Mouse (Mus musculus): ENCODE measurements around the gene Naa30. TPM values are rescaled to one million over a fixed set of nuclear protein-coding genes. Genes with fewer than 3 reads are reported as not detected.
A peak's percentile ranks its signal among the peaks of the same experiment; 100 is the strongest.
"Not testable (repeated sequence)": the region's sequence is repeated elsewhere in the genome, so short reads cannot be mapped to it uniquely, and the experiment has no call there.

The Naa30 gene
- polyA plus RNA-seq, 1 experiment from 2014 or later = 20.7 TPM

- peak overlapping the region; percentile 81 for H3K4me2 ChIP-seq (replicated peaks)
- no peak overlapping the region for H3K27ac ChIP-seq
- H3K27me3 ChIP-seq = no peaks in the 10 kb centered on the region
- peaks cover 17% of the 10 kb centered on the region for H3K4me1 ChIP-seq
- no peaks in the 10 kb centered on the region for H3K36me3 ChIP-seq
- peak overlapping the region; percentile 94 for H3K9ac ChIP-seq
- no peaks in the 10 kb centered on the region for H3K9me3 ChIP-seq
- ATAC-seq (ENCODE audit: insufficient number of reproducible peaks, insufficient read depth, low FRiP score, low TSS enrichment) = no peak
- H3K4me3 ChIP-seq = peak overlapping the region; percentile 92
- 45% methylated on average over 16 of the region's 16 CpGs for whole genome bisulfite sequencing
These were observed 1.5 kb downstream of the Naa30 start for GRCm38 (mm10) chr14:49173290-49174135.

GRCm38 (mm10) chr14:49179736-49180135, 7.7 kb downstream of the Naa30 start:
- Histone ChIP-seq H3K27me3 (no peaks in the 10 kb centered on the region), H3K4me1 (peaks cover 1% of the 10 kb centered on the region), H3K9me3 (no peaks in the 10 kb centered on the region), H3K4me3 (no peak overlapping the region), H3K36me3 (peaks cover 28% of the 10 kb centered on the region), H3K9ac (no peak overlapping the region), H3K4me2 (replicated peaks) (no peak overlapping the region), H3K27ac (no peak overlapping the region)
- WGBS = 77% methylated on average over 3 of the region's 3 CpGs
- no peak for ATAC-seq (ENCODE audit: insufficient number of reproducible peaks, insufficient read depth, low FRiP score, low TSS enrichment)

- Histone ChIP-seq H3K27me3 (no peaks in the 10 kb centered on the region), H3K36me3 (peaks cover 46% of the 10 kb centered on the region), H3K27ac (no peak overlapping the region), H3K4me3 (no peak overlapping the region), H3K9me3 (no peaks in the 10 kb centered on the region), H3K4me2 (replicated peaks) (no peak overlapping the region), H3K4me1 (no peaks in the 10 kb centered on the region), H3K9ac (no peak overlapping the region)
- WGBS = 94% methylated on average over 2 of the region's 2 CpGs
- no peak for ATAC-seq (ENCODE audit: insufficient number of reproducible peaks, insufficient read depth, low FRiP score, low TSS enrichment)
These were observed 14.2 kb downstream of the Naa30 start for GRCm38 (mm10) chr14:49186270-49186669.

GRCm38 (mm10) chr14:49197031-49197527, 25.1 kb downstream of the Naa30 start:
- 70% methylated on average over 2 of the region's 2 CpGs for WGBS
- no peaks in the 10 kb centered on the region for H3K9me3 ChIP-seq
- H3K9ac ChIP-seq = no peak overlapping the region
- H3K27me3 ChIP-seq = no peaks in the 10 kb centered on the region
- H3K4me2 ChIP-seq (replicated peaks) = no peak overlapping the region
- ATAC-seq (ENCODE audit: insufficient number of reproducible peaks, insufficient read depth, low FRiP score, low TSS enrichment) = no peak
- H3K36me3 ChIP-seq = no peaks in the 10 kb centered on the region
- H3K4me3 ChIP-seq = no peak overlapping the region
- no peaks in the 10 kb centered on the region for H3K4me1 ChIP-seq
- H3K27ac ChIP-seq = no peak overlapping the region

GRCm38 (mm10) chr14:49201073-49201778, 29.2 kb downstream of the Naa30 start:
- ATAC-seq (ENCODE audit: insufficient number of reproducible peaks, insufficient read depth, low FRiP score, low TSS enrichment) = no peak
- Histone ChIP-seq H3K4me1 (no peaks in the 10 kb centered on the region), H3K27me3 (no peaks in the 10 kb centered on the region), H3K9ac (no peak overlapping the region), H3K4me2 (replicated peaks) (no peak overlapping the region), H3K36me3 (no peaks in the 10 kb centered on the region), H3K9me3 (no peaks in the 10 kb centered on the region), H3K4me3 (no peak overlapping the region), H3K27ac (no peak overlapping the region)
- 70% methylated on average over 9 of the region's 9 CpGs for WGBS

GRCm38 (mm10) chr14:49210215-49210614, 38.2 kb downstream of the Naa30 start:
- not testable (repeated sequence) for ATAC-seq (ENCODE audit: insufficient number of reproducible peaks, insufficient read depth, low FRiP score, low TSS enrichment); H3K4me2 ChIP-seq (replicated peaks); H3K9ac ChIP-seq; H3K4me1 ChIP-seq; H3K27ac ChIP-seq; H3K27me3 ChIP-seq; H3K36me3 ChIP-seq; H3K9me3 ChIP-seq; H3K4me3 ChIP-seq
- 74% methylated on average over 3 of the region's 3 CpGs for WGBS

- Histone ChIP-seq H3K27me3 (no peaks in the 10 kb centered on the region), H3K36me3 (no peaks in the 10 kb centered on the region), H3K4me3 (no peak overlapping the region), H3K27ac (no peak overlapping the region), H3K4me2 (replicated peaks) (no peak overlapping the region), H3K4me1 (no peaks in the 10 kb centered on the region), H3K9me3 (no peaks in the 10 kb centered on the region), H3K9ac (no peak overlapping the region)
- 68% methylated on average over 7 of the region's 7 CpGs for WGBS
- no peak for ATAC-seq (ENCODE audit: insufficient number of reproducible peaks, insufficient read depth, low FRiP score, low TSS enrichment)
These were observed 46.7 kb downstream of the Naa30 start for GRCm38 (mm10) chr14:49218677-49219076.

- H3K36me3 ChIP-seq; H3K9me3 ChIP-seq; H3K27ac ChIP-seq; H3K4me2 ChIP-seq (replicated peaks); H3K27me3 ChIP-seq; H3K9ac ChIP-seq; H3K4me1 ChIP-seq; H3K4me3 ChIP-seq; ATAC-seq (ENCODE audit: insufficient number of reproducible peaks, insufficient read depth, low FRiP score, low TSS enrichment): not testable (repeated sequence)
- 89% methylated on average over 4 of the region's 4 CpGs for WGBS
These were observed 47.5 kb downstream of the Naa30 start for GRCm38 (mm10) chr14:49219466-49220022.

GRCm38 (mm10) chr14:49221771-49222170, 49.7 kb downstream of the Naa30 start:
- Histone ChIP-seq H3K36me3 (no peaks in the 10 kb centered on the region), H3K4me2 (replicated peaks) (no peak overlapping the region), H3K27me3 (no peaks in the 10 kb centered on the region), H3K9ac (no peak overlapping the region), H3K4me3 (no peak overlapping the region), H3K4me1 (no peaks in the 10 kb centered on the region), H3K9me3 (no peaks in the 10 kb centered on the region), H3K27ac (no peak overlapping the region)
- no peak for ATAC-seq (ENCODE audit: insufficient number of reproducible peaks, insufficient read depth, low FRiP score, low TSS enrichment)
- WGBS = 80% methylated on average over 2 of the region's 2 CpGs

- H3K4me3 ChIP-seq = no peak overlapping the region
These were observed 54.4 kb downstream of the Naa30 start for GRCm38 (mm10) chr14:49226471-49226870.

GRCm38 (mm10) chr14:49226986-49227385, 55.0 kb downstream of the Naa30 start:
- no peak overlapping the region for H3K4me3 ChIP-seq
- 81% methylated on average over 11 of the region's 11 CpGs for WGBS
- H3K9ac ChIP-seq = no peak overlapping the region
- H3K4me1 ChIP-seq = no peaks in the 10 kb centered on the region
- H3K9me3 ChIP-seq = no peaks in the 10 kb centered on the region
- H3K27me3 ChIP-seq = no peaks in the 10 kb centered on the region
- ATAC-seq (ENCODE audit: insufficient number of reproducible peaks, insufficient read depth, low FRiP score, low TSS enrichment) = no peak
- no peak overlapping the region for H3K4me2 ChIP-seq (replicated peaks)
- H3K27ac ChIP-seq = no peak overlapping the region
- H3K36me3 ChIP-seq = no peaks in the 10 kb centered on the region

More at GRCm38 (mm10) chr14:49226471-49226870, 54.4 kb downstream of the Naa30 start:
- ATAC-seq (ENCODE audit: insufficient number of reproducible peaks, insufficient read depth, low FRiP score, low TSS enrichment) = no peak
- Histone ChIP-seq H3K36me3 (no peaks in the 10 kb centered on the region), H3K9ac (no peak overlapping the region), H3K4me2 (replicated peaks) (no peak overlapping the region), H3K9me3 (no peaks in the 10 kb centered on the region), H3K27me3 (no peaks in the 10 kb centered on the region), H3K4me1 (no peaks in the 10 kb centered on the region), H3K27ac (no peak overlapping the region)
- 84% methylated on average over 7 of the region's 7 CpGs for WGBS

- Histone ChIP-seq H3K4me3 (no peak overlapping the region), H3K36me3 (no peaks in the 10 kb centered on the region), H3K9me3 (no peaks in the 10 kb centered on the region), H3K9ac (no peak overlapping the region), H3K4me1 (no peaks in the 10 kb centered on the region), H3K27me3 (no peaks in the 10 kb centered on the region), H3K27ac (no peak overlapping the region), H3K4me2 (replicated peaks) (no peak overlapping the region)
- WGBS = 87% methylated on average over 3 of the region's 3 CpGs
- no peak for ATAC-seq (ENCODE audit: insufficient number of reproducible peaks, insufficient read depth, low FRiP score, low TSS enrichment)
These were observed 59.8 kb downstream of the Naa30 start for GRCm38 (mm10) chr14:49231845-49232244.

Measured in embryonic facial prominence, embryonic 12.5 days (tissue).